Mouse (Mus musculus) CH12.LX (cell line): ENCODE results near the gene Dtnbp1. TPM values are rescaled to one million over a fixed set of nuclear protein-coding genes. Genes with fewer than 3 reads are reported as not detected.

Source experiments
- DNase-seq: peaks from one replicate; pipeline ENCODE4 v3.0.0-alpha.2; 2013; ENCODE audit errors: extremely low read depth
- H3K27ac ChIP-seq: 2 replicates; pipeline ENCODE4 v1.5.1; 2012; ENCODE audit warnings: low read depth, mild to moderate bottlenecking, control low read depth, moderate library complexity; ENCODE audit not compliant: insufficient read depth
- H3K27me3 ChIP-seq: replicated peaks from 2 replicates; pipeline ENCODE3; 2012; ENCODE audit warnings: inconsistent platforms
- H3K36me3 ChIP-seq, 2 experiments: replicated peaks in 1 of 2; 2 replicates each; pipeline versions ENCODE3 to v1.6.1; 2012; ENCODE audit warnings: inconsistent platforms in 1 of 2, low read length in 1 of 2, mild to moderate bottlenecking in 1 of 2, mixed read lengths in 1 of 2, moderate library complexity in 1 of 2; ENCODE audit not compliant: control insufficient read depth in 1 of 2, insufficient read depth in 1 of 2
- H3K4me1 ChIP-seq, 2 experiments: 2 replicates each; pipeline ENCODE4 v1.6.1; 2012; ENCODE audit warnings: inconsistent platforms in 1 of 2, moderate library complexity in 1 of 2; ENCODE audit not compliant: insufficient read depth in 2 of 2, control insufficient read depth in 1 of 2
- H3K4me2 ChIP-seq: 2 replicates; pipeline ENCODE4 v1.6.1; 2012; ENCODE audit warnings: low read depth, mild to moderate bottlenecking, control low read depth; ENCODE audit not compliant: poor library complexity, insufficient read depth, severe bottlenecking
- H3K4me3 ChIP-seq, 3 experiments: fragments of 150-350 bp in 1 of 3; sonication (generic) in 1 of 3; replicated peaks in 1 of 3; 2 replicates each; pipeline versions ENCODE3 to v1.5.1; 2011 to 2012; ENCODE audit warnings: low read depth in 2 of 3, low read length in 2 of 3, mild to moderate bottlenecking in 2 of 3, moderate library complexity in 2 of 3, control low read depth in 1 of 3, improper control_type of control experiment in 1 of 3, inconsistent platforms in 1 of 3, mixed read lengths in 1 of 3; ENCODE audit not compliant: poor library complexity in 1 of 3
- H3K79me2 ChIP-seq: replicated peaks from 2 replicates; pipeline ENCODE4 v1.6.1; 2012; ENCODE audit warnings: mild to moderate bottlenecking, moderate library complexity; ENCODE audit not compliant: control insufficient read depth, poor library complexity, insufficient read depth, severe bottlenecking; ENCODE audit errors: extremely low read depth
- H3K9ac ChIP-seq: 2 replicates; pipeline ENCODE4 v1.6.1; 2012; ENCODE audit warnings: low read depth, mild to moderate bottlenecking, control low read depth, moderate library complexity; ENCODE audit not compliant: insufficient read depth
- H3K9me3 ChIP-seq: replicated peaks from 2 replicates; pipeline ENCODE3; 2012; ENCODE audit warnings: low read length, inconsistent platforms, mixed read lengths
- BHLHE40 ChIP-seq: IDR thresholded peaks from 2 replicates; pipeline ENCODE4 v1.6.1; 2011; ENCODE audit warnings: mild to moderate bottlenecking, low read depth, low read length, improper control_type of control experiment
- CHD2 ChIP-seq: IDR thresholded peaks from 2 replicates; pipeline ENCODE4 v1.6.1; 2011; ENCODE audit warnings: low read length, improper control_type of control experiment
- CTCF ChIP-seq, 2 experiments: IDR thresholded peaks in 1 of 2; conservative IDR thresholded peaks in 1 of 2; 2 replicates each; pipeline ENCODE4 v1.5.1; 2011 to 2012; ENCODE audit warnings: low read depth in 2 of 2, low read length in 2 of 2, improper control_type of control experiment in 1 of 2, inconsistent platforms in 1 of 2, mild to moderate bottlenecking in 1 of 2, moderate library complexity in 1 of 2
- EP300 ChIP-seq: IDR thresholded peaks from 2 replicates; pipeline ENCODE4 v1.6.1; 2011; ENCODE audit warnings: low read length, improper control_type of control experiment
- ETS1 ChIP-seq: conservative IDR thresholded peaks from 2 replicates; pipeline ENCODE4 v1.6.1; 2012; ENCODE audit warnings: low read depth, mild to moderate bottlenecking, inconsistent platforms, low read length, improper control_type of control experiment, moderate library complexity
- GABPA ChIP-seq: IDR thresholded peaks from 2 replicates; pipeline ENCODE4 v1.6.1; 2012; ENCODE audit warnings: low read depth, low read length, improper control_type of control experiment, inconsistent platforms; ENCODE audit not compliant: insufficient replicate concordance
- IRF4 ChIP-seq: IDR thresholded peaks from 2 replicates; pipeline ENCODE4 v1.6.1; 2014; ENCODE audit warnings: low read depth, mild to moderate bottlenecking, inconsistent platforms, low read length, improper control_type of control experiment
- JUN ChIP-seq: IDR thresholded peaks from 2 replicates; pipeline ENCODE4 v1.6.1; 2011; ENCODE audit warnings: low read depth, mild to moderate bottlenecking, low read length, improper control_type of control experiment, moderate library complexity; ENCODE audit not compliant: insufficient read depth
- KAT2A ChIP-seq: IDR thresholded peaks from 2 replicates; pipeline ENCODE4 v1.6.1; 2012; ENCODE audit warnings: low read length, improper control_type of control experiment, inconsistent platforms; ENCODE audit not compliant: insufficient replicate concordance
- MAX ChIP-seq: IDR thresholded peaks from 2 replicates; pipeline ENCODE4 v1.6.1; 2011; ENCODE audit warnings: low read length, improper control_type of control experiment
- MAZ ChIP-seq: IDR thresholded peaks from 2 replicates; pipeline ENCODE4 v1.6.1; 2012; ENCODE audit warnings: low read depth, mild to moderate bottlenecking, inconsistent platforms, low read length, improper control_type of control experiment, moderate library complexity
- MEF2A ChIP-seq: IDR thresholded peaks from 2 replicates; pipeline ENCODE4 v1.6.1; 2014; ENCODE audit warnings: low read depth, mild to moderate bottlenecking, inconsistent platforms, low read length, improper control_type of control experiment, borderline replicate concordance
- MYC ChIP-seq: IDR thresholded peaks from 2 replicates; pipeline ENCODE4 v1.6.1; 2011; ENCODE audit warnings: low read depth, mild to moderate bottlenecking, improper control_type of control experiment, low read length
- POLR2AphosphoS2 ChIP-seq: IDR thresholded peaks from 2 replicates; pipeline ENCODE4 v1.6.1; 2011; ENCODE audit warnings: low read depth, low read length, improper control_type of control experiment
- RAD21 ChIP-seq: IDR thresholded peaks from 2 replicates; pipeline ENCODE4 v1.6.1; 2011; ENCODE audit warnings: low read depth, mild to moderate bottlenecking, low read length, improper control_type of control experiment, moderate library complexity
- RCOR1 ChIP-seq: conservative IDR thresholded peaks from 2 replicates; pipeline ENCODE4 v1.6.1; 2012; ENCODE audit warnings: low read depth, mild to moderate bottlenecking, inconsistent platforms, low read length, improper control_type of control experiment
- SIN3A ChIP-seq: IDR thresholded peaks from 2 replicates; pipeline ENCODE4 v1.6.1; 2012; ENCODE audit warnings: low read length, improper control_type of control experiment, inconsistent platforms
- SMC3 ChIP-seq: IDR thresholded peaks from 2 replicates; pipeline ENCODE4 v1.6.1; 2011; ENCODE audit warnings: low read depth, low read length, improper control_type of control experiment
- UBTF ChIP-seq: IDR thresholded peaks from 2 replicates; pipeline ENCODE4 v1.6.1; 2012; ENCODE audit warnings: low read depth, mild to moderate bottlenecking, inconsistent platforms, low read length, improper control_type of control experiment, moderate library complexity
- ZKSCAN1 ChIP-seq: IDR thresholded peaks from 2 replicates; pipeline ENCODE4 v1.6.1; 2012; ENCODE audit warnings: low read depth, inconsistent platforms, low read length, improper control_type of control experiment, borderline replicate concordance
- ZMIZ1 ChIP-seq: IDR thresholded peaks from 2 replicates; pipeline ENCODE4 v1.6.1; 2012; ENCODE audit warnings: low read depth, mild to moderate bottlenecking, inconsistent platforms, low read length, improper control_type of control experiment
- ZNF384 ChIP-seq: IDR thresholded peaks from 2 replicates; pipeline ENCODE4 v1.6.1; 2012; ENCODE audit warnings: low read depth, low read length, improper control_type of control experiment, inconsistent platforms
- dilution Hi-C: fragments of 300-500 bp; cut with MboI; formaldehyde crosslinking; loops from 2 replicates; pipeline ENCODE4 v1.14.3; 2020; ENCODE audit warnings: low sequenced_read_pairs; ENCODE audit not compliant: extremely low pct_unique_long_range_greater_than_20kb, extremely low pct_ligation_motif_present
- in situ Hi-C: fragments of 300-500 bp; cut with MboI; formaldehyde crosslinking; loops from 3 replicates; pipeline ENCODE4 v1.14.3; 2019; ENCODE audit warnings: low sequenced_read_pairs, low pct_ligation_motif_present, low pct_unique_long_range_greater_than_20kb, mixed read lengths
- polyA plus RNA-seq: library from polyadenylated mRNA; unstranded; fragments of >175 nt; gene quantifications from 2 replicates; pipeline ENCODE4 v1.2.1, GENCODE M21; 2012; ENCODE audit warnings: low read depth; ENCODE audit not compliant: insufficient read length
- total RNA-seq, 2 experiments: library from RNA; depleted of rRNA; stranded (reverse); fragments of 300-350 nt in 1 of 2; fragments of >200 nt in 1 of 2; gene quantifications; 2 replicates each; pipeline ENCODE4 v1.2.3; 2012 to 2014

Gene Dtnbp1
- total and polyA plus RNA-seq, 3 experiments, result 32.4 to 69.2 (median 35.9) TPM

DNA sequence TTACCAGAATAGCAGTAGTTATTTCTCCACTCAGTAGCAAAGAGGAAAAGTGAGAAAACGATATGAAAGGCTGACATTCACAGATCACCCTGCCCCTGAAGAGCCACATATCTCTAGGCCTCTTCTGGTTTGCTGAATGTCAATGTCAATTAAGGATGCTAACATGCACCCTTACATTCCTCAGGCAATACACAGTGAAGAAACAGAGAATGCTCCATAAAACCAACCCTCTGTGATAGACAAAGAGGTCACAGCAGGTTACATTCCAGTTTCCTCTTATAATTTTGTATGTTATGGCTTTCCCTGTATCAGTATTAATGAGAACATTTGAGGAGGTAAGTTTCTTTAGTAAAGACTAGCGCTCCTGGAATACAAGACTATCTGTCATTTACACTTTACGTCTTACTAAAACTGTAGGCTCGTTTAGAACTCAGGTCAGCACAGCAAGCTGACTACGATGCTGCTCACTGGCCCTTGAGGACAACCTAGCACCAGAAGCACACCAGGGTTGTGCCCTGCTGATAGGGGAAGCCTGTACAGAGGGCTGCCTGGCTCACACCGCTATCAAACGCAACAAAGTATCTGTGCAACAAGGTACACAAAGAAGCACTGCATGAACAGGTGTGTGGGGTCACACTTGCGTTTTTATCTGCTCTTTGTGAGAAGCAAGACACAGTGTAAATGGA lies 48.3 kb downstream of the Dtnbp1 start:
- in situ Hi-C loops, result no loop called here

DNA sequence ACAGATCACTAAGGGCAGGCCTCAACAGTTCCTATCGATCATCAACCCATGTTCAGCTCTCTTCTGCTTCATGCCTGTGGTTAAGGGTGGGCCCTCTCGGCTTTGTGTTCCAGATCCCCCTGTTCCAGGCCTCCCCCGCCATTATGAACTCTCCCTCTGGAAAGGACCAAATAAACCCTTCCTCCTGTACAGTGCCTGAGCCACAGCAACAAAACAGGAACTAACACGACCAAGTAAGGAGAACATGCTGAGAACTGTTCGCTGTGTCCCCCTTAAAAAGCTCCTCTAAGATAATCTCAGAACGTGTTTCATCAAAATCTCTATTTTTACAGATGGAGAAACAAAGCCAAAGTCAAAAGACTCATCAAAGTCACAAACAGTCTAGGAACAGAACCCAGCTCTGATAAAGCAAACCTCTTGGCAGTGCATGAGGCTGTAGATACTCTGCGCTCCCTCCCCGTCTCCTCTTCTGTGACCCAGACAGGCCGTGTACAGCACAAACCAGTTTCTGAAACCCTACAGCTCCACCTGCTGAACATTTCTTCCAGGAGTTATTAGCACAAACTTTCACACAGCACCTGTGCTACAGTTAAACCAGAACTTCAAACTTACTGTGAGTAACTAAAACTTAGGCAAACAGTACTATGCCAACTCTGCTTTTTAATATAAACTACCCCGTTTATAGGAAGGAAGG lies 49.4 kb downstream of the Dtnbp1 start:
- H3K9ac ChIP-seq, result no peak overlapping the region
- in situ Hi-C loops, result no loop called here
- no peaks in the 10 kb centered on the region for H3K27me3 ChIP-seq
- H3K4me1 ChIP-seq, result peaks cover 0 to 7% of the 10 kb centered on the region in 2 experiments; a peak in 1 of 4 replicates
- dilution Hi-C loops, result no loop called here
- no peaks in the 10 kb centered on the region for H3K79me2 ChIP-seq
- H3K9me3 ChIP-seq, result no peaks in the 10 kb centered on the region
- no peak overlapping the region for H3K27ac ChIP-seq
- H3K4me3 ChIP-seq, result no peak overlapping the region
- H3K36me3 ChIP-seq, result peaks cover 9 to 67% of the 10 kb centered on the region in 2 experiments
- TF ChIP-seq CTCF (conservative IDR thresholded peaks at IDR 0.05 in 1 of 2, IDR thresholded peaks at IDR 0.05 in 1 of 2; ENCODE audit: low read depth in 2 of 2, low read length in 2 of 2) (peak in 1 of 2 experiments; percentile 36; a peak in 1 of 4 replicates), SMC3 (peak; percentile 17; the same call in 1 of the 2 replicates), RAD21 (peak; percentile 22), EP300 (no peak)
- H3K4me2 ChIP-seq, result no peak overlapping the region
- DNase-seq, result no peak

More for the DNA sequence above, 48.3 kb downstream of the Dtnbp1 start:
- dilution Hi-C loops, result no loop called here
- Histone ChIP-seq H3K27me3 (no peaks in the 10 kb centered on the region), H3K4me1 (peaks cover 0 to 7% of the 10 kb centered on the region in 2 experiments; a peak in 1 of 4 replicates), H3K27ac (no peak overlapping the region), H3K79me2 (no peaks in the 10 kb centered on the region), H3K4me2 (no peak overlapping the region), H3K4me3 (no peak overlapping the region), H3K9me3 (no peaks in the 10 kb centered on the region), H3K9ac (no peak overlapping the region), H3K36me3 (peaks cover 9 to 63% of the 10 kb centered on the region in 2 experiments)
- no peak for DNase-seq
- TF ChIP-seq RCOR1 (no peak), BHLHE40 (no peak), EP300 (no peak), ZNF384 (no peak), ZMIZ1 (no peak), MAX (no peak), ETS1 (no peak), RAD21 (no peak), POLR2AphosphoS2 (no peak), MAZ (no peak), MYC (no peak), SIN3A (no peak), KAT2A (no peak), JUN (no peak), IRF4 (no peak), UBTF (no peak), MEF2A (no peak), CHD2 (no peak), GABPA (no peak), ZKSCAN1 (no peak)
